Comparison of ENCODE assay signal across 20 mouse cellular contexts in the genomic region with DNA sequence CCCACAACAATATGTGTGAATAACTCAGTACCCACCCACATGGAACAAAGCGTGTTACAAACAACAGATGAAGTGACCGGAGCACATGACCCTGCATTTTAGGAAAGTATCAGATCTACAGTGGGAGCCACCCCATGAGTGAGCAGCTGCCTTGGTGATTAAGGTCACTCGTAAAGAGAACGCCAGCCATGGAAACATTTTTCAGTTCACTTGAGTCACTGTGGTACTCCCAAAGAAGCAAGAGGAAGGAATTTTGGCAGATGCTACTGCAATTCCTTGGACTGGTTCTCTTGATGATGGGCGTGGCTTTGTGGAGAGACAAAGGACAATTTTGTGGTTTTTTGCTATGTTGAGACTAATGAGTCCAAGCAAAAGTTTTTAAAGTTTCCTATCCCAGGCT. TPM values are rescaled to one million over a fixed set of nuclear protein-coding genes. Genes with fewer than 3 reads are reported as not detected.
A peak's percentile ranks its signal among the peaks of the same experiment; 100 is the strongest.
DNase-seq lines count a peak whose midpoint lies in the region; ATAC-seq and TF ChIP-seq lines count a peak whose summit lies in the region.
"Had no signal": no experiment of that assay in that cellular context is flagged by ENCODE, and none has a peak within 500 bp of the region (broad histone marks: within the 10 kb centered on the region; RNA-seq: fewer than 3 reads in every experiment).

No protein-coding gene starts in this region.

- no peaks in the 10 kb centered on the region for H3K9me3 ChIP-seq in midbrain, postnatal 0 days (ENCODE audit: low read length)
- H3K9me3 ChIP-seq in midbrain, embryonic 11.5 days (ENCODE audit: control insufficient read depth, low read length) = no peaks in the 10 kb centered on the region
- H3K9me3 ChIP-seq: G1E; liver, embryonic 12.5 days had no signal

- no peak overlapping the region for H3K9ac ChIP-seq in midbrain, postnatal 0 days (replicated peaks; ENCODE audit: low read length, poor library complexity, severe bottlenecking)
- H3K9ac ChIP-seq in midbrain, embryonic 11.5 days (ENCODE audit: low read length) = no peak overlapping the region
- H3K9ac ChIP-seq: liver, embryonic 12.5 days; lung, embryonic 14.5 days had no signal

- no peak overlapping the region for H3K27ac ChIP-seq in midbrain, postnatal 0 days (ENCODE audit: low read depth, low read length)
- no peak overlapping the region for H3K27ac ChIP-seq in midbrain, embryonic 11.5 days (ENCODE audit: low read depth, low read length)
- H3K27ac ChIP-seq in brown adipose tissue, adult 24 weeks (replicated peaks; ENCODE audit: low read depth, low read length) = peak overlapping the region; percentile 53; the same call in 1 of the 2 replicates
- H3K27ac ChIP-seq: liver, embryonic 12.5 days had no signal

- no peaks in the 10 kb centered on the region for H3K27me3 ChIP-seq in midbrain, postnatal 0 days (ENCODE audit: insufficient read depth, low read length)
- H3K27me3 ChIP-seq in midbrain, embryonic 11.5 days (ENCODE audit: control insufficient read depth, insufficient read depth, low read length) = no peaks in the 10 kb centered on the region
- H3K27me3 ChIP-seq: liver, embryonic 12.5 days had no signal

- TF ChIP-seq CTCF in midbrain, postnatal 0 days (IDR thresholded peaks at IDR 0.05) = no peak

- 85% methylated on average over 5 of the region's 5 CpGs for WGBS in midbrain, postnatal 0 days
- 91% methylated on average over 5 of the region's 5 CpGs for WGBS in midbrain, embryonic 11.5 days

- no peak overlapping the region for H3K4me3 ChIP-seq in midbrain, postnatal 0 days (ENCODE audit: low read depth, low read length)
- no peak overlapping the region for H3K4me3 ChIP-seq in midbrain, embryonic 11.5 days (ENCODE audit: low read depth, low read length)
- H3K4me3 ChIP-seq in brown adipose tissue, adult 24 weeks (ENCODE audit: insufficient read depth, low read depth, low read length) = no peak overlapping the region
- H3K4me3 ChIP-seq: erythroblast, embryonic 14.5 days; liver, embryonic 12.5 days had no signal

- H3K4me2 ChIP-seq in midbrain, postnatal 0 days (ENCODE audit: low read depth, low read length, poor library complexity, severe bottlenecking) = no peak overlapping the region
- H3K4me2 ChIP-seq in midbrain, embryonic 11.5 days = no peak overlapping the region
- H3K4me2 ChIP-seq: liver, embryonic 12.5 days; lung, embryonic 14.5 days had no signal

- no peaks in the 10 kb centered on the region for H3K36me3 ChIP-seq in midbrain, postnatal 0 days (ENCODE audit: insufficient read depth, low read length)
- H3K36me3 ChIP-seq in midbrain, embryonic 11.5 days (ENCODE audit: control insufficient read depth, insufficient read depth, low read length) = no peaks in the 10 kb centered on the region
- H3K36me3 ChIP-seq: G1E; liver, embryonic 12.5 days had no signal

- ATAC-seq in midbrain, postnatal 0 days (ENCODE audit: low FRiP score) = no peak
- ATAC-seq in midbrain, embryonic 11.5 days (ENCODE audit: low FRiP score) = no peak
- ATAC-seq: CD4-positive, CD25-positive, alpha-beta regulatory T cell, adult 4 months; forebrain, embryonic 16.5 days; liver, embryonic 12.5 days had no signal

- no peaks in the 10 kb centered on the region for H3K4me1 ChIP-seq in midbrain, postnatal 0 days (ENCODE audit: insufficient read depth, low read length)
- H3K4me1 ChIP-seq in midbrain, embryonic 11.5 days (ENCODE audit: control insufficient read depth, insufficient read depth, low read length) = peaks cover 7% of the 10 kb centered on the region; the same call in 1 of the 2 replicates
- peaks cover 8% of the 10 kb centered on the region; the same call in 1 of the 2 replicates for H3K4me1 ChIP-seq in brown adipose tissue, adult 24 weeks (ENCODE audit: control insufficient read depth, insufficient read depth, insufficient read length, low read length)

- peak; percentile 96 for DNase-seq in heart, adult 11 months
- no peak for DNase-seq in heart, postnatal 36 days
- peak; percentile 34 for DNase-seq in midbrain, postnatal 0 days (ENCODE audit: low spot score)
- no peak for DNase-seq in midbrain, embryonic 11.5 days (ENCODE audit: low spot score, missing footprints)
- peak; percentile 73 for DNase-seq in skeletal muscle tissue, adult 2 months (ENCODE audit: low read depth, low spot score)
- no peak for DNase-seq in kidney, postnatal 4 days
- DNase-seq in urinary bladder, adult 2 months (ENCODE audit: low spot score) = no peak
- DNase-seq: adrenal gland, postnatal 10 days; cerebellum, adult 8-10 months; kidney, adult 9 months; kidney, postnatal 36 days; lung, embryonic 14.5 days; midbrain, embryonic 14.5 days; spleen, adult 18-20 months had no signal

- intact Hi-C loops in heart, postnatal 36 days (cut with DNase I) = no loop called here

RNA-seq across cellular contexts. Expression of gene Capza2, which starts 4.4 kb away (rescaled TPM):
- 100 to 1,000 TPM; 145 TPM for total RNA-seq in heart, postnatal 36 days (2021)
- total RNA-seq in midbrain, postnatal 0 days (2014; rRNA removed) = 136 and 173 TPM in 2 replicates
- 233 and 235 TPM in 2 replicates for polyA plus RNA-seq in midbrain, postnatal 0 days (2015; fragmentation: Nextera tagmentation; extraction: Ambion mirVana)
- polyA plus RNA-seq in midbrain, embryonic 11.5 days (2014; fragmentation: Nextera tagmentation; extraction: Ambion mirVana) = 278 and 318 TPM in 2 replicates
- polyA plus RNA-seq in brown adipose tissue, adult 24 weeks (2012; ENCODE audit: insufficient read depth, insufficient read length, missing spikeins) = 94.6 and 146 TPM in 2 replicates
- 140 and 146 TPM in 2 replicates for polyA plus RNA-seq in urinary bladder, adult 2 months (2012; rRNA removed)

Comparison
In these comparisons a context has a peak if more than half of its experiments do, and no peak if none do; other contexts are left out.
1. DNase-seq: peak in heart, adult 11 months (single experiment), midbrain, postnatal 0 days (single experiment) and skeletal muscle tissue, adult 2 months (single experiment); none in heart, postnatal 36 days (0 of 2), midbrain, embryonic 11.5 days (single experiment), kidney, postnatal 4 days (0 of 2) and urinary bladder, adult 2 months (single experiment).